Comparison of ENCODE assay signal across 1 mouse cellular context in the genomic region with DNA sequence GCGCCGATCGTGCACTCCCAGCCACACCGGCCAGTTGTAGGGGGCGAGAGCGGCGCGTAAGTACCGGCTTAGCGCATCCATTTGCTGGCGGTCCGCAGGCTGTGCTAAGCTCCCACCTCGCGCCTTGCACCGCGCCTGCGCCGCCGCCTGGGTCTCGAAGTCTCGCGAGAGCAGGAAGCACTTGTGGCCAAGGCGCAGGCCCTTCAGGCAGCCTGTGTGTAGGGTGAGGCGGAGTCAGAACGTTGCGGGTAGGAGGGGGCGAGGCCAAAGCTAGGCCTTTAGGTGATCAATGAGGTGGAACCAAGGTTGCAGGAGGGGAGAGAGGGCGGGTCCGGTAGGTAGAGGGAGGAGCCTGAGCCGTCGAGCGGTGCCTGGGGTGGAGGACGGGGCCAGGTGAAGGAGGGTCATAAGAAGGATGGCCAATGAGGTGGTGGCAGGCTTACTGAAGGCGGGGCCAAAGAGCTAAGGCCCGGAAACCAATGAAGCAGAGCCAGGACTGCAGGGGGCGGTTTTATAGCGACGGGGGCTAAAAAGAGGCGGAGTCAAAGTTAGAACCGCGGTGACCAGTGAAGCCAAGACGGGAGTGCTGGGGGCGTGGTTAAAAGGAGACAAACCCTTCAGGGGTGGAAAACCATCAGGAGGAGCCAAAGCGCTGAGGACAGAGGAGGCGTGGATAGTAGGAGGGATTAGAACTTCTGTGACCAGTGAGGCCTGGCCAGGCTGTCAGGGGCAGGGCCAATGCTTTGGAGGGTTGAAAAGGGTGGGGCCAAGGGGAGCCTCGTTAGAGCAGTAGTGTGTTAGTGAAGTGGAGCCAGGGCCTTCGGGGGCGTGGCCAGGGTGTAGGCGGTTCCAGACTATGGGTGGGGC.
TF ChIP-seq lines count a peak whose summit lies in the region.

No protein-coding gene starts in this region.

TF ChIP-seq in MEL, 35 proteins besides CTCF, POLR2A, EP300 and RAD21:
- TF ChIP-seq ZNF384 (IDR thresholded peaks at IDR 0.05; ENCODE audit: low read depth, low read length), result no peak
- peak; percentile 81 for TF ChIP-seq HCFC1 (IDR thresholded peaks at IDR 0.05; ENCODE audit: low read depth, low read length)
- no peak for TF ChIP-seq TAL1 (IDR thresholded peaks at IDR 0.05; ENCODE audit: low read length)
- TF ChIP-seq TCF12 (IDR thresholded peaks at IDR 0.05; ENCODE audit: low read depth, low read length), result peak; percentile 48; the same call in 1 of the 2 replicates
- peak; percentile 96 for TF ChIP-seq NELFE (IDR thresholded peaks at IDR 0.05; ENCODE audit: low read depth, low read length)
- no peak for TF ChIP-seq MAFK (IDR thresholded peaks at IDR 0.05; ENCODE audit: borderline replicate concordance, low read depth, low read length)
- TF ChIP-seq CHD2 (IDR thresholded peaks at IDR 0.05; ENCODE audit: low read length), result peak; percentile 97
- peak; percentile 91 for TF ChIP-seq POLR2AphosphoS2 (IDR thresholded peaks at IDR 0.05; ENCODE audit: low read length)
- peak; percentile 14; the same call in 1 of the 2 replicates for TF ChIP-seq TBP (IDR thresholded peaks at IDR 0.05; ENCODE audit: low read depth, low read length)
- TF ChIP-seq NRF1 (IDR thresholded peaks at IDR 0.05; ENCODE audit: insufficient read depth, low read depth, low read length, poor library complexity, severe bottlenecking), result peak; percentile 93
- TF ChIP-seq ZMIZ1 (IDR thresholded peaks at IDR 0.05; ENCODE audit: low read depth, low read length), result peak; percentile 87; the same call in 1 of the 2 replicates
- TF ChIP-seq MYC (IDR thresholded peaks at IDR 0.05; ENCODE audit: low read depth, low read length), result 0 out of 2 replicates have a peak, but pooled peaks have one; percentile 32
- TF ChIP-seq MAZ (IDR thresholded peaks at IDR 0.05; ENCODE audit: low read depth, low read length), result peak; percentile 38; the same call in 1 of the 2 replicates
- TF ChIP-seq KAT2A (conservative IDR thresholded peaks at IDR 0.05; ENCODE audit: low read depth, low read length), result 0 out of 2 replicates have a peak, but pooled peaks have one; percentile 35
